Mouse (Mus musculus) induced T-regulatory cell, adult 2 months (primary cell): Measurements from ENCODE around the gene Bcl6.

ENCODE experiments used
- DNase-seq: peaks from one replicate; pipeline ENCODE4 v3.0.0-alpha.2; 2012; ENCODE audit warnings: low read depth

Gene Bcl6

GRCm38 (mm10) chr16:23921697-23922096 lies 67.0 kb downstream of the Bcl6 start:
- DNase-seq, result no peak

DNA sequence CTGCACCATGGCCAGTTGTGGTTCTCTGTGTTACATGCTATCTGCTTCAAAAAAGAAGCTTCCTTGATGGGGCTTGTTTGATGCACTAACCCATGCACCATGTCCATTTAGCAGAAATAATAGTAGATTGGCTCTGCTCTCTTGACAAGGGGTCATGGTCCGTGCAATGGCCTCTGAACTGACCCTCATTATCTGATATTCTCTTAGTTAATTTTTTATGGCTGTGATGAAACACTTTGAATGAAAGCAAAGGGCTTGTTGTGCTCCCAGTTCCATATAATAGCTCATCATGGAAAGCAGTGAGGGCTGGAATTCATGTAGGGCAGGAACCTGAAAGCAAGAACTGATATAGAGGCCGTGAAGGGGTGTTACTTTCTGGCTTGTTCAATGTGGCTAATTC lies 69.2 kb downstream of the Bcl6 start:
- DNase-seq, result no peak
